Mouse (Mus musculus) stomach, postnatal 0 days (tissue): Measurements from ENCODE around the gene Art4.

Source experiments
- CTCF ChIP-seq: IDR thresholded peaks from 2 replicates; pipeline ENCODE4 v1.5.1; 2016; ENCODE audit warnings: antibody characterized with exemption, low read depth, mild to moderate bottlenecking, moderate library complexity
- EP300 ChIP-seq: optimal IDR thresholded peaks from 2 replicates; pipeline ENCODE3; 2016; ENCODE audit warnings: antibody characterized with exemption

DNA sequence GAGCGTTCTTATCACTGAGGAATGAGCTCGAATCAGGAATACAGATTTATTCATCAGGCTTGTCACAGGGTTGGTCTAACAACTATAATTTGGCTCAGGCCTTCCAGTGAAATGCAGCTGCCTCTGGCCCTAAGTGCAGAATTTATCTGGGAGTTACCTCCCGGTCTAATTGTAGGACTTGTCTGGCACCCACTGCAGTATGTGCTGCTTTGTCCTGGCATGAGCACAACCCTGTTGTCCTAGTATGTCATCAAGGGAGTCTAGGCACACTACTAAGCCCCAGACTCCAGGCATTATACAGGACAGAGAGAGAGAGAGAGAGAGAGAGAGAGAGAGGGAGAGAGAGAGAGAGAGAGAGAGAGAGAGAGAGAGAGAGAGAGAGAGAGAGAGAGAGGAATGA lies 20.2 kb downstream of the Art4 start:
- TF ChIP-seq CTCF (no peak), EP300 (no peak)
